Mouse (Mus musculus) heart, adult 2 months (tissue): ENCODE data around the gene Gpr152. TPM values are rescaled to one million over a fixed set of nuclear protein-coding genes. Genes with fewer than 3 reads are reported as not detected.
A peak's percentile ranks its signal among the peaks of the same experiment; 100 is the strongest.
"Not testable (repeated sequence)": the region's sequence is repeated elsewhere in the genome, so short reads cannot be mapped to it uniquely, and the experiment has no call there.

Experiments used
- DNase-seq, 2 experiments: peaks; one replicate each; pipeline ENCODE4 v3.0.0; 2021
- H3K27ac ChIP-seq: fragments of 200-600 bp; 2 replicates; pipeline ENCODE4 v1.8.1; 2022
- H3K27me3 ChIP-seq: fragments of 200-500 bp; 2 replicates; pipeline ENCODE4 v1.6.1; 2012; ENCODE audit warnings: mild to moderate bottlenecking, low read length, inconsistent platforms, mixed read lengths; ENCODE audit not compliant: control insufficient read depth, insufficient read depth
- H3K36me3 ChIP-seq: fragments of 200-500 bp; 2 replicates; pipeline ENCODE4 v1.6.1; 2012; ENCODE audit warnings: low read length, inconsistent platforms; ENCODE audit not compliant: control insufficient read depth, insufficient read depth
- H3K4me1 ChIP-seq: fragments of 200-500 bp; 2 replicates; pipeline ENCODE4 v1.6.1; 2011; ENCODE audit warnings: low read length; ENCODE audit not compliant: control insufficient read depth, insufficient read depth
- H3K4me3 ChIP-seq: fragments of 200-600 bp; 2 replicates; pipeline ENCODE4 v1.8.1; 2022
- H3K79me2 ChIP-seq: fragments of 200-500 bp; replicated peaks from 2 replicates; pipeline ENCODE4 v1.6.1; 2012; ENCODE audit warnings: mild to moderate bottlenecking, inconsistent platforms, low read length, moderate library complexity, mixed read lengths; ENCODE audit not compliant: control insufficient read depth, insufficient read depth
- H3K9ac ChIP-seq: fragments of 200-500 bp; 2 replicates; pipeline ENCODE4 v1.6.1; 2012; ENCODE audit warnings: low read depth, mild to moderate bottlenecking, control low read depth, inconsistent platforms, low read length, mixed read lengths
- CTCF ChIP-seq: fragments of 200-600 bp; IDR thresholded peaks from 2 replicates; pipeline ENCODE4 v1.8.1; 2022; ENCODE audit warnings: antibody characterized with exemption, mild to moderate bottlenecking, moderate library complexity
- EP300 ChIP-seq: fragments of 200-500 bp; IDR thresholded peaks from 2 replicates; pipeline ENCODE4 v1.6.1; 2011; ENCODE audit warnings: low read depth, low read length, control low read depth; ENCODE audit not compliant: insufficient read depth
- POLR2A ChIP-seq: fragments of 200-500 bp; IDR thresholded peaks from 2 replicates; pipeline ENCODE4 v1.6.1; 2011; ENCODE audit warnings: mild to moderate bottlenecking, low read depth, low read length, control low read depth; ENCODE audit not compliant: insufficient read depth
- WGBS: fragments of 180-500 bp; shearing (Covaris S2); methylation state at CpG from one replicate; pipeline ENCODE4 v1.1.7; 2018; 5-methylcytosine and 5-hydroxymethylcytosine counted together
- intact Hi-C: fragments of 180-260 bp; cut with DNase I; formaldehyde crosslinking; loops from one replicate; pipeline ENCODE4 v1.15.1; 2025
- polyA plus RNA-seq: library from polyadenylated mRNA; depleted of rRNA; stranded (reverse); fragments of >200 nt; gene quantifications from 2 replicates; pipeline ENCODE4 v1.2.3, GENCODE M21; 2012
- total RNA-seq, 2 experiments: library from RNA; stranded (reverse); gene quantifications; 2 replicates each; pipeline ENCODE4 v1.2.3; 2021

Gpr152 gene
- total and polyA plus RNA-seq, 3 experiments = 0.05 to 0.12 TPM; not detected in 1

DNA sequence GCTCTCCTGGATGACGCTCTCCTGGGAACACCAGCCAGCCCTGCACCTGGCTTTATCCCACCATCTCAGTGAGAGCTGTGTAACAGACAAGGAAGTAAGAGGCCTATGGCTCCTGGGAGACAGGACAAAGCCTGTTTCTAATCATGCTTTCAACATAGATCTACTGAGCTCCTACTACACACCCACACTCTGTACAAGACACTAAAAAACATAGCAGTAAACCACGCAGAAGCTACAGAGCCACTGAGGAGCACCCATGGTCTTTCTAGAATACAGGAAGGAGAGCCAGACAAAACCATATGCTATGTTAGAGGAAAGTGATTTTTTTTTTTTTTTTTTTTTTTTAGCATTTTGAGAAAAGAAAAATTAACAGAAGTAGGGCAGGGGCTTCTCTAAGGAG is 21.2 kb upstream of the Gpr152 start:
- Histone ChIP-seq H3K4me1 (peaks cover 9% of the 10 kb centered on the region), H3K27ac (no peak overlapping the region), H3K36me3 (peaks cover 2% of the 10 kb centered on the region; the same call in 1 of the 2 replicates), H3K79me2 (no peaks in the 10 kb centered on the region), H3K4me3 (no peak overlapping the region), H3K9ac (no peak overlapping the region), H3K27me3 (no peaks in the 10 kb centered on the region)
- TF ChIP-seq POLR2A (no peak), EP300 (no peak), CTCF (no peak)
- intact Hi-C loops = no loop called here
- WGBS = 96% methylated on average over 2 of the region's 2 CpGs
- DNase-seq = no peak

DNA sequence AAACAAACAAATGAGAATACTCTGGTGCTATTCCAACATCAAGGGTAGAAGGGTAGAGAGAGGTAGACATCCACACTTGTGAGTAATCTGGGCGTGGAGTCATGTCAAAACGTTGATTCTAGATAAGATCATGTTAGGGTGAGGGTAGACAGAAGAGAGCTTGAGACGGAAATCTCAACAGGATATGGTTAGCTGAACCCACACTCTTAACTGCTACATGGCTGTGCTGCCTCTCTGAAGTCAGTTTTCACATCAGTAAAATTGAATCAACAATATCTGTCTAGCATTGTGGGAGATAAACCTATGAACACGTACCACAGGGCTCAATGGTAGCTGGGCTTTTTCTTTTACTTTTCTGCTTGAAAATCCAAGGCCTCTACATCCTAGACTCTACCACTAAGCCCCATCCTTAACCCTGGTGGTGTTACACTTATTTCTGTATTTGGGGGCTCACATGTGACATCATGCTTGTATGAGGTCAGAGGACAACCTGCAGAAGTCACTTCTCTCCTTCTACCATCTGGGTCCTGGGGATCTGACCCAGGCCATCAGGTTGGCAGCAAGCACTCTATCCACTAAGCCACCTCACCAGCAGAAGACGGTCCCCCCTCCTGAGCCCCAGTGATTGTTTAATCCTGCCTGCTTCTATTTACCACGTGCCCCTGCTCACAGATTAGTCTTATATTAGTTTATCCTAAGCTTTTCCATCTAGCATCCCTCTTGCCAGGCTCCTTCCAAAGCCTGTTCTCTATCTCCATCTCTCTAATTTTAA is 19.7 kb upstream of the Gpr152 start:
- H3K27me3 ChIP-seq = no peaks in the 10 kb centered on the region
- no peak overlapping the region for H3K9ac ChIP-seq
- no peaks in the 10 kb centered on the region for H3K79me2 ChIP-seq
- no peak for DNase-seq
- no peak overlapping the region for H3K27ac ChIP-seq
- TF ChIP-seq EP300 (no peak), CTCF (no peak), POLR2A (no peak)
- peaks cover 5% of the 10 kb centered on the region for H3K4me1 ChIP-seq
- H3K36me3 ChIP-seq = peaks cover 2% of the 10 kb centered on the region; the same call in 1 of the 2 replicates
- no peak overlapping the region for H3K4me3 ChIP-seq
- 77% methylated on average over 6 of the region's 6 CpGs for WGBS
- intact Hi-C loops = no loop called here

DNA sequence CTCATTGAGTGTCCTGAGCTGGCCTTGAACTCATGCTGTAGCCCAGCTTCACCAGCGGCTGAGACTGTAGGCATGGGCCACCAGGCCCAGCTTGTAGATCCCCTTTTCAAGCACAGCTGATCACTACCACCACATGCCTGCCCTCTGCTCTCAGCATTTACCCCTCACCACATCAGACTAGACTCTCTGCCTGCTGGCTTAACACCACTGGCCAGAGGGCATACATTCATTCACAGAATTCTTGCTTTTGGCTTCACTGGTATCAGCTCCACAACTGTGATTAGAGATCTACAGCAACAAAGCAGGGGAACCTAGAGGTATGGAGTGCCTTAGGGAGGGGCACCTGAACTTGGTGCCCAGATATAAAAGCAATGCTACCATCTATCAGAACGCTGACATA is 19.1 kb upstream of the Gpr152 start:
- WGBS = 97% methylated on average over 2 of the region's 2 CpGs

DNA sequence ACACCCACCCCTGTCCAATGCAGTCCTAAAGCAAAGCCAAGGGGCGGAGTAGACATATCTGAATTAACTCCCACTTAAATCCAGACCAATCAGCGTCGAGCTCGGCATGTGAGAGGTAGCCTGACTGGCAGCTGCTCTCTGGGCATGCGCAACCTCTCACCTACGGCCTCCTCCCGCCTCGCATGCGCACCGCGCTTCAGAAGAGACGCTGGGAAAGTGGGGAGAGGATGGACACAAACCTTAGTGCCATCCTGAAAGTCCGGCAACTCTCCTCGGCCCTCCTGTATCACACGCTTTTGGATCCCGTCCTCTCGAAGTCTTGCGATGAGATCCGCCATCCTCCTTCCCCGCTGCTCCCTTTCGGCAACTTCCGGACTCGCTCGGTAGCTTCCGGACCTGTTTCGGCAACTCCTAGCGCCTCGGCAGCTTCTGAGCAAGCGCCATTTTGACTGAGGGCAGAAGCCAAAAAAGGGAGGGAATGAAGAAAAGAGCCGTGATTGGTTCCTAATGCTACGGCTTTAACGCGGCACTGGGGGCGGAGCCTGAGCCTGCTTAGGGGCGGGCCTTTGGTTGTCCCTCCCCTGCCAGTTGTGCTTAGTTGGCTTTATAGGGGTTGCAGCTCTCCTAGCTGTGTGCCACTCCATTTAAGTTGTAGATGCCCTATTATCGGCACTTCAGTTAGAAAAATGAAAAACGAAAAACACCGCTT is 18.3 kb upstream of the Gpr152 start:
- WGBS = 3% methylated on average over 38 of the region's 38 CpGs
- Histone ChIP-seq H3K27ac (peak overlapping the region; percentile 95), H3K36me3 (peaks cover 2% of the 10 kb centered on the region; the same call in 1 of the 2 replicates), H3K79me2 (peaks cover under 1% of the 10 kb centered on the region), H3K4me1 (peaks cover 8% of the 10 kb centered on the region), H3K4me3 (peak overlapping the region; percentile 66), H3K27me3 (no peaks in the 10 kb centered on the region), H3K9ac (peak overlapping the region; percentile 63)
- intact Hi-C loops = loop anchor here (1.0 kb wide), 1 partner anchor 22 kb away; the partner anchor contains the start of gene Pitpnm1
- peak; percentile 98 for DNase-seq
- TF ChIP-seq CTCF = no peak
- peak; percentile 87 for TF ChIP-seq POLR2A
- TF ChIP-seq EP300 = peak; percentile 76; the same call in 1 of the 2 replicates

More for the DNA sequence above, 19.1 kb upstream of the Gpr152 start:
- Histone ChIP-seq H3K27ac (no peak overlapping the region), H3K27me3 (no peaks in the 10 kb centered on the region), H3K36me3 (peaks cover 2% of the 10 kb centered on the region; the same call in 1 of the 2 replicates), H3K4me3 (no peak overlapping the region), H3K9ac (no peak overlapping the region), H3K79me2 (no peaks in the 10 kb centered on the region), H3K4me1 (peaks cover 8% of the 10 kb centered on the region)
- TF ChIP-seq POLR2A = no peak
- TF ChIP-seq CTCF = no peak
- TF ChIP-seq EP300 = no peak
- intact Hi-C loops = no loop called here
- DNase-seq = no peak

DNA sequence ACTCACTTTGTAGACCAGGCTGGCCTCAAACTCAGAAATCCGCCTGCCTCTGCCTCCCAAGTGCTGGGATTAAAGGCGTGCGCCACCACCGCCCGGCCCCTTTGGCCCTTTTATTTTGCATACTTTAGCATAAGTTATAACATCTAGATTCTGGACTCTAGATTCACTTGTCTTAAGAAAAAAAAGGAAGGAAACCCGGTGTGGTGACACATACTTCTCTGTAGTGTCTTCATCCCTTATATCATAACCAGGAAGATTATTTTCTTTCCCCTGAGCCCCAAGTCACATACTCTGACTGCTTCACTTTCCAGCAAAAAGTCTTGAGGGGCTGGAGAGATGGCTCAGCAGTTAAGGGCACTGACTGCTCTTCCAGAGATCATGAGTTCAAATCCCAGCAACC is 17.7 kb upstream of the Gpr152 start:
- not testable (repeated sequence) for H3K4me3 ChIP-seq, DNase-seq, H3K79me2 ChIP-seq, H3K27me3 ChIP-seq, H3K9ac ChIP-seq, H3K36me3 ChIP-seq
- H3K27ac ChIP-seq = peak overlapping the region; percentile 95; the same call in 1 of the 2 replicates
- intact Hi-C loops = loop anchor here (1.0 kb wide), 1 partner anchor 23 kb away; the partner anchor contains the start of gene Pitpnm1
- WGBS = 54% methylated on average over 6 of the region's 6 CpGs
- H3K4me1 ChIP-seq = peaks cover 10% of the 10 kb centered on the region
